Mouse (Mus musculus): ENCODE results near the gene 4930444G20Rik. TPM values are rescaled to one million over a fixed set of nuclear protein-coding genes. Genes with fewer than 3 reads are reported as not detected.
A peak's percentile ranks its signal among the peaks of the same experiment; 100 is the strongest.
"Not testable (repeated sequence)": the region's sequence is repeated elsewhere in the genome, so short reads cannot be mapped to it uniquely, and the experiment has no call there.

The 4930444G20Rik gene
- total RNA-seq (2021): not detected
- long read RNA-seq, experiment 1: 0 reads
- long read RNA-seq, experiment 2: 0 reads

GRCm38 (mm10) chr10:22067979-22068378 lies at the start of gene 4930444G20Rik:
Gene 4930444G20Rik (minus strand): TSS chr10:22068079.
- DNase-seq: not testable (repeated sequence)

DNA sequence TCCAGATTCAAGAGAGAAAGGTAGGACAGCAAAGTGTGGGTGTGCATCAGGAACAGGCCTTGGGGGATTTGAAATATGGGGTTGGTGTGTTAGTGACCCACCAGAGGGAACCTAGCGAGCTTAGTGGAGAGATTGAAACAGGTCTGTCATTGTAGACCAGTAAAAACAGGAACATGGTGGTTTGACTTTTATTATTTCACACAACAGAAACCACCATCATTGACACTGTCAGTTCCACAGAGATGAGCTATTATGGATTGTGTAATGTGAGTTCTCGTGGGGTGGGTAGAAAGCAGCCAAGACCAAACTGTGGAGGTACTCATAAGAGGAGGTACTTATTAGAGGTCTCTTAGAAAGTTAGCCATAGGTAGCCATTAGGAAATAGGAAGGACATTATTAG lies 6.7 kb upstream of the 4930444G20Rik start:
- DNase-seq: no peak

DNA sequence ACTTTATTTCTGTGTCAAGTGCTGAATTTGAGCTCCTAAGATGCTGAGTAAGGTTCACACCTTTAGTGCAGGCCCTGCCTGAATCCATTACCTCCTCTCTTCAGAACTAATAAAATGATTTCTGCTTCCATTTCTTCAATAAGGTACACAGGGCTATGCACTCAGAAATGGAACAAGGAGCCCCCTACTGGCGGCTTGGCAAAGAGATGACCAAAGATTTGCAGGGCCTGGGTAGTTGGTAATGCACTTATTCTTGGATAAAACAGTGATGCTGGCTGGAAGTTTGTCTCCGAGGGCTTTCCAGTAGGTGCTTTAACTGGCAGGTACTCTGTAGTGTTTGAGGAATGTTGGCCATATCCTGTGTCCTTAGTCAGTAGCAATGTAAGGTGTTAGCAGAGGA lies 4.9 kb upstream of the 4930444G20Rik start:
- DNase-seq: no peak

DNA sequence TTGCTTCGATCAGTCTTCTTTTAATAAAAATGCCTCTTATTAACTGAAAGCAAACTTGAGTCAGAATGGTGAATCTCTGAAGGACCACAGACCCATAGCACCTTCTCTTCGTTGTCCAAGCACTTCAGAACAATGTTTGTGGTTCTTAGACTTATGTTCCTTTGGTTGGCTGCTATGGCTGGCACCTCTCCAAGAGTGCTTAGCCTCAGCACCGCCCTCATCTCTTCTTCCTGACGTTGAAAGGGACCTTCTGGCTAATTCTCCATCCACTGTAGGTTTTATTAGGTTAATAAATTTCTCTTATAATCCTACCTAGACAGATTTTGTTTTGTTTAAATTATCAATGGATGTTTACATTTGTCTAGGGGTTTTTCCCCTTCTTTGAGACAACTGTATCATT lies 2.7 kb upstream of the 4930444G20Rik start:
- DNase-seq: no peak

DNA sequence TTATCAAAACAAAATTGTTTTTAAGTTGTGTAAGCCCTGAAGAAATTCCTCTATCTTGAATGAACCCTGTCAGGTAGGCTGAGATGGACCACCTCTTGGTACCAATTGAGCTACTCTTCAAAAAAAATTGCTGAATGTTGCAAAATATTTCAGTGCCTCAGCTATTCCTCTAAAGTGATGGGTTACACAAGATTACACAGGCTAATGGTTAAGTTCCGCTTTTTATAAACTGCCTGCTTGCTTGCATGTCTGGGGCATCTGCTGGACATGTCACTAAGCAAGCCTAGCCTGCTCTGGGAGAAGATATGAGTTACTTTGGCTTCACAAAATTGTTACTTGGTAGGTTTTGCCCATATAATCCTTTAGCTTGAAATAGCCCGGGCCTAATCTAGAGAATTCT lies 2.3 kb upstream of the 4930444G20Rik start:
- DNase-seq: no peak

DNA sequence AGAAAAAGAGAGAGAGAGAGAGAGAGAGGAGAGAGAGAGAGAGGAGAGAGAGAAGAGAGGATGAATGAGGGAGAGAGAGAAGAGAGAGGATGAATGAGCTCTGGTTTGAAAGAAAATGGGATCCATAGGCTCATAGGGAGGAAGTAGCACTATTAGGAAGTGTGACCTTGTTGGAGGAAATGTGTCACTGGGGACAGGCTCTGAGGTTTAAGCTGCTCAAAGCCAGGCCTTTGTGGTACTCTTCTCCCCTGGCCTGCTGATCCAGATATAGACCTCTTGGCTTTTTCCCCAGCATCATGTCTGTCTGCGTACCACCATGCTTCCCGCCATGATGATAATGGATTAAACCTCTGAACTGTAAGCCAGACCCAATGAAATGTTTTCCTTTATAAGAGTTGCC lies 8.5 kb downstream of the 4930444G20Rik start:
- DNase-seq: no peak

- no peak for DNase-seq
These were observed 8.9 kb downstream of the 4930444G20Rik start for GRCm38 (mm10) chr10:22059026-22059325.

DNA sequence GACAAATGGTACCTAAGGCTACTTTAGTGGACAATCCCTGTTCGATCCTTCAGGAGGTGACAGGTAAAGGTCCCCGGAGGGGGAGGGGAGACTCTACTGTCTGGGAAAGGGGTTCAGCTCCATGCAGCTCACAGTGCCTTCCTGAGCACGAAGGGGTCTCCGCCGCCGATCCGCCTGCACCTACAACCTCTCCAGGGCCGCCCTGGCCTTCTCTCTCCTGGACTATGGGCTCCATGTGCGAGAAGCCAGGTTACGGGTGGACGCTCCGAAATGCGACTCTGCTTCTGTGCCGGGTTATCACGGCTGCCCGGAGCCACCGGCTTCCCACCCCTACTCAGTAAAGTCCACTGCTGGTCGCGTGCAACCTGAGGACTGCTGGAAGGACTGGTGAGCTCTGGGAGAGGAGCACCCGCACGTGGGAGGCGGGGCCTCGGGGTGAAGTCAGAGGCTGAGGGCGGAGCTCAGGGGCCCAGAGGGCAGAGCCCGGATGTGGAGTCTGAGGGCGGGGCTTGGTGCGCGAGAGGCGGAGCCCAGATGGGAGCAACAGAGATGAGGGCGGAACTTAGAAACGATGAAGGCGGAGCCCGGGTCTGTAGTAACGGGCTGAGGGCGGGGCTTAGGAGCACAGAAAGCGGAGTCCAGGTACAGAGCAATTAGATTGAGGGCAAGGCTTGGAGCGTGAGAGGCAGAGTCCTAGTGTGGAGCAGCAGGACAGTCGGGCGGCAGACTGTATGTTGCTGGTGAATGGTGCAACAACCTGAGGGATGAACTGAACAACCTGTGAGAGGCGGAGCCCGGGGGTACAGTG lies 9.5 kb downstream of the 4930444G20Rik start:
- peak; percentile 89 to 92 for DNase-seq

GRCm38 (mm10) chr10:22055308-22055707 lies 12.6 kb downstream of the 4930444G20Rik start:
- no peak for DNase-seq

DNA sequence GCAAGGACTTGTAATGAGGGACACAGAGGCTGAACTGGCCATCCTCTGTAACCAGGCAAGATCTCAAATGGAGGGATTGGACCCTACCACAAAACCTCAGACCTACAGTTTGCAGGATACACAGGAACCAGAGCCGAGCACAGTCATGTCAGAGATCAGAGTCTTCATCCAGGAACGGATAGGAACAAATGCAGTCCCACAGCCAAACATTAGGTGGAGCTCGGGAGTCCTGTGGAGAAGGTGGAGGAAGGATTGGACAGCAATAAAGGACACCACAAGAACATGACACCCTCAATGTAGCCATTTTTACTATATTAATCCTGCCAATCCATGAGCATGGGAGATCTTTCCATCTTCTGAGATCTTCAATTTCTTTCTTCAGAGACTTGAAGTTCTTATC lies 31.6 kb downstream of the 4930444G20Rik start:
- DNase-seq: peak; percentile 33 to 75

DNA sequence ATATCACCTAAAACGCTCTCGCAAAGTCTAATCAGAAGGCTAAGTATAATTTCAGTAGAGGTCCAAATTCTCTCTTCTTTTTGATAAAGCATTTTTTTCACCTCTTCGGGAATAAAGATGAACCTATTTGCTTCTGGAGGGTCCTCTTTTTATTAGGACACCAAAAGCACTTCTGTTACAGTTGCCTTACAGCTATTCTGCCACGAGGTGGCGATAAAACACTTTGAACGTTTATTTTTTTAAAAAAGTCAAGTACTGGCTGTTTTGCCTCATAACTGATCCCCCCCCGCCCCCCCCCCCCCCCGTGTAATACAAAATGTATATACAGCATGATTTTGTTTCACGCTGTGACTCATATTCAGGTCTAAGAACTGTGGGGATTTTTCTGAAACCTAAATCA lies 33.6 kb downstream of the 4930444G20Rik start:
- peak; percentile 8 to 49 for DNase-seq

GRCm38 (mm10) chr10:22018618-22019017 lies 49.3 kb downstream of the 4930444G20Rik start:
- DNase-seq: no peak

DNA sequence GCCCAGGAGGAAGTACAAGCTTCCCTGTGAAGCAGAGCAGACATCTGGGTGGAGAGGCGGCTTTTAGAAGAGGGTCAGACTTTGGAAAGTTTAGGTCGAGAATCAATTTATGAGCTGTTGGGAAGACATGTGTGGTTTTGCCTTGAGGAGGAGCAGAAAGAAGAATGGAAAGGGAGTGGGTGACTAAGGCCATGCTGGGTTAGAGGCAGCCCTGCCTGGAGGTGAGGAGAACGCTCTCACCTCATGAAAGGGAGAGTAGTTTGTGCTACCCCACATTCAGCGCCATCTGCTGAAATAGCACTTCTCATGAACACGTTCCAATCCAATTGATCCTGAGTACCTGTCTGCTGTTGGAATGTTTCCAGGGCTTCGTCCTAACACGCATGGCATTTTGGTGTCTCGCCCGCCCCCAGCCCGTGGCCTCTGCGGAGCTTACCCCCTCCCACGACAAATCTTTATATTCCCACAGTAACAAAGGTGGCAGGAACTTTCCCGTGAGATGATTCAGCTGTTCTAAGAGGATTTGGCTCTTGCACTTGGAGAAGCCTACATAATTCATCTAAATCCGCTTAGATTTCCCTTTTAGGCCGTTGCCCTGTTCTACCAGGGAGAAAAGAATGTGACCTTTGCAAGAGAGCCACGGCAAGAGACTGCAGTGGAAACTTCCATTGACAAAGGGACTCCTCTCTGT lies 50.3 kb downstream of the 4930444G20Rik start:
- DNase-seq: no peak

Other genes with a start within 250 kb of the 4930444G20Rik start
- gene Sgk1, start 185.9 kb downstream of the 4930444G20Rik start, total RNA-seq (2021): 10 to 100 TPM; 75.5 to 79.8 TPM
- gene E030030I06Rik, start 81.2 kb upstream of the 4930444G20Rik start, total RNA-seq (2021): 1 to 10 TPM; 1.1 to 1.2 TPM
- gene Raet1e, start 90.5 kb upstream of the 4930444G20Rik start, total RNA-seq (2021): under 1 TPM in 1 of 2 experiments, not detected in 1; 0.39 TPM
- gene H60b, start 90.5 kb upstream of the 4930444G20Rik start, total RNA-seq (2021): not detected